Mouse (Mus musculus) liver, embryonic 12.5 days (tissue): ENCODE data around the gene Ccdc92. TPM values are rescaled to one million over a fixed set of nuclear protein-coding genes. Genes with fewer than 3 reads are reported as not detected.

Experiments used
- ATAC-seq: fragments of 200-750 bp; cut with Nextera tagmentation; 2 replicates; pipeline ENCODE4 v1.8.0; 2017; ENCODE audit warnings: moderate number of reproducible peaks, mild to moderate bottlenecking, moderate library complexity
- H3K27ac ChIP-seq: fragments of 300-500 bp; sonication (generic); 2 replicates; pipeline ENCODE4 v1.5.1; 2016; ENCODE audit warnings: mild to moderate bottlenecking
- H3K27me3 ChIP-seq: fragments of 300-500 bp; sonication (generic); replicated peaks from 2 replicates; pipeline ENCODE4 v1.6.1; 2016; ENCODE audit warnings: mild to moderate bottlenecking, moderate library complexity
- H3K36me3 ChIP-seq: fragments of 300-500 bp; sonication (generic); 2 replicates; pipeline ENCODE4 v1.6.1; 2016; ENCODE audit warnings: mild to moderate bottlenecking, moderate library complexity
- H3K4me1 ChIP-seq: fragments of 300-500 bp; sonication (generic); 2 replicates; pipeline ENCODE4 v1.6.1; 2016
- H3K4me2 ChIP-seq: fragments of 300-500 bp; sonication (generic); 2 replicates; pipeline ENCODE4 v1.6.1; 2016; ENCODE audit warnings: mild to moderate bottlenecking, moderate library complexity
- H3K4me3 ChIP-seq: fragments of 300-500 bp; sonication (generic); 2 replicates; pipeline ENCODE4 v1.5.1; 2016; ENCODE audit warnings: mild to moderate bottlenecking, moderate library complexity
- H3K9ac ChIP-seq: fragments of 300-500 bp; sonication (generic); 2 replicates; pipeline ENCODE4 v1.6.1; 2016; ENCODE audit warnings: mild to moderate bottlenecking, moderate library complexity
- H3K9me3 ChIP-seq: fragments of 300-500 bp; sonication (generic); replicated peaks from 2 replicates; pipeline ENCODE4 v1.6.1; 2016; ENCODE audit warnings: mild to moderate bottlenecking, moderate library complexity
- WGBS: fragments of 180-500 bp; shearing (Covaris S2); methylation state at CpG from one replicate; pipeline ENCODE4 v1.1.7; 2016; ENCODE audit not compliant: insufficient replicate concordance; 5-methylcytosine and 5-hydroxymethylcytosine counted together
- polyA plus RNA-seq: library from polyadenylated mRNA; unstranded; fragments of >200 nt; fragmentation: Nextera tagmentation; extraction: Ambion mirVana; gene quantifications from 2 replicates; pipeline ENCODE4 v1.2.1, GENCODE M21; 2016

The Ccdc92 gene
- polyA plus RNA-seq, 1 experiment from 2014 or later, result 1.3 TPM

DNA sequence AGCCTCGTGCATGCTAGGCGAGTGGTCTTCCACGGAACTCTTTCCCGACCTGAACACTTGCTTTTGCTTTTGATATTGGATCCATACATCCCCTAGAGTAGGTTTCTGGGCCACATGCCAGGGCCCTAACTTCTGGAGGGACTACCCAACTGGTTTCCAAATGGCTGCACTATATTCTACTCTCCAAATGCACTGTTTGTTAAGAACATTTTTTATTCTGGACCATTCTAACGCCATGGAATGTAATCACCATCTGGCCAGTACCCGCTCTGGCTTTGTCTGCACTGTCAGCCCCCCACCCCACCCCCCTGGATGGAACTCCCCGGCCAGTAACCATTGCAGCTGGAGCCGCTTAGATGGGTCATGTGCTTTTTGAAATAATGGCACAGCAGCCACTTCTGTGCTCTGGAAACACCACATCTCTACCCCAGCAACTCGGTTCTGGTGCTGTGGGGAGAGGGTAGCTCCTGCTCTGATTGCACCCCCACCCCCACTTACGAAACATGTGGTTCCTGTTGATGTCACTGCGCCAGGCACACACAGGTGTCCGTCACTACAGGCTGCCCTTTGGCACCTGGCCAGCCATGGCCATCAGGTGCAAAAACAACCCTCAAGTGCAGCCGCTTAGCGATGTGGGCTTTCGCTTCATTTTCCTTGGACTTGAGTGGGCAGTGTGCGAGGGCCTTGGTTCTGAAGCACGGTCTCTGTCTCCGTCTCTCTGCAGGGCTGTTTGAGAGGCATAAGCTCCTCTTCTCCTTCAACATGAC lies 39.9 kb downstream of the Ccdc92 start:
- H3K27me3 ChIP-seq, result 0 out of 2 replicates have a peak, but pooled peaks cover 7% of the 10 kb centered on the region
- WGBS, result 71% methylated on average over 18 of the region's 18 CpGs
- no peak for ATAC-seq

DNA sequence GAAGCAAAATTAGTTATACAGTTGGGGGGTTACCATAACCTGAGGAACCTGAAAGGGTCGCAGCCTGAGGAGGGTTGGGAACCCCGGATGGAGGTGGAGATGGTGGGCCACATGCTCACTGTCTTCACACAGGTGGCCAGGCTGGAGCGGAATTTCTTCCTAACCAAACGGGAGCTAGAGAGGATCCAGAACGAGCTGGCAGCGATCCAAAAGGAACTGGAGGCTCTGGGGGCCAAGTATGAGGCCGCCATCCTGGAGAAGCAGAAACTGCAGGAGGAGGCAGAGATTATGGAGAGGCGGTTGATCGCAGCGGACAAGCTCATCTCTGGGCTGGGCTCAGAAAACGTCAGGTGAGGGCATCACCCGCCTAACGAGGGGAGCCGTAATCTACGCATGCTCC lies 45.2 kb downstream of the Ccdc92 start:
- WGBS, result 69% methylated on average over 15 of the region's 15 CpGs
- H3K4me1 ChIP-seq, result no peaks in the 10 kb centered on the region
- 0 out of 2 replicates have a peak, but pooled peaks cover 5% of the 10 kb centered on the region for H3K27me3 ChIP-seq
- no peak overlapping the region for H3K4me3 ChIP-seq
- H3K27ac ChIP-seq, result no peak overlapping the region
- no peak overlapping the region for H3K4me2 ChIP-seq
- no peaks in the 10 kb centered on the region for H3K9me3 ChIP-seq
- no peaks in the 10 kb centered on the region for H3K36me3 ChIP-seq
- no peak for ATAC-seq
- no peak overlapping the region for H3K9ac ChIP-seq

More for the DNA sequence above, 39.9 kb downstream of the Ccdc92 start:
- Histone ChIP-seq H3K9me3 (no peaks in the 10 kb centered on the region), H3K36me3 (no peaks in the 10 kb centered on the region), H3K4me1 (no peaks in the 10 kb centered on the region), H3K9ac (no peak overlapping the region), H3K4me2 (no peak overlapping the region), H3K4me3 (no peak overlapping the region), H3K27ac (no peak overlapping the region)

DNA sequence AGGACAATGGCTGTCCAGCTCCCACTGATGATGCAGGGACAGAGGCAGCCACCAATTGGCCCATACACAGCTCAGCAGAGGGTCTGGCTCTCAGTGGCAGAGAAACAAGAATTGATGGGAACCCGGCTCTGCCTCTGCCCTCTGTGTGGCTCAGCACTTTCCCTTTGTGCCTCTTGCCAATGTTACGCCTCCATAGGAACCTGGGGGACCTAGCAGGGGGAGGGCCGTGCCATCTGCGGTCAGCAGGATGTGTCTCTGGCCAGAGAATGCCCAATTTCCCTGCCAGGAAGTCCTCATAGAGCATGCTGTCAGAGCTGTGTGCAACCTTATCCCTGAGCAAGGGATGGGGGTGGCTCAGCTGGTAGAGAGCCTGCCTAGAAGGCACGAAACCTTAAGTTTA lies 47.4 kb downstream of the Ccdc92 start:
- WGBS, result 47% methylated on average over 5 of the region's 5 CpGs
- H3K9me3 ChIP-seq, result no peaks in the 10 kb centered on the region
- H3K9ac ChIP-seq, result no peak overlapping the region
- no peaks in the 10 kb centered on the region for H3K4me1 ChIP-seq
- peaks cover 5% of the 10 kb centered on the region; the same call in 1 of the 2 replicates for H3K27me3 ChIP-seq
- H3K36me3 ChIP-seq, result no peaks in the 10 kb centered on the region
- no peak overlapping the region for H3K4me2 ChIP-seq
- no peak overlapping the region for H3K4me3 ChIP-seq
- H3K27ac ChIP-seq, result no peak overlapping the region
- ATAC-seq, result no peak

DNA sequence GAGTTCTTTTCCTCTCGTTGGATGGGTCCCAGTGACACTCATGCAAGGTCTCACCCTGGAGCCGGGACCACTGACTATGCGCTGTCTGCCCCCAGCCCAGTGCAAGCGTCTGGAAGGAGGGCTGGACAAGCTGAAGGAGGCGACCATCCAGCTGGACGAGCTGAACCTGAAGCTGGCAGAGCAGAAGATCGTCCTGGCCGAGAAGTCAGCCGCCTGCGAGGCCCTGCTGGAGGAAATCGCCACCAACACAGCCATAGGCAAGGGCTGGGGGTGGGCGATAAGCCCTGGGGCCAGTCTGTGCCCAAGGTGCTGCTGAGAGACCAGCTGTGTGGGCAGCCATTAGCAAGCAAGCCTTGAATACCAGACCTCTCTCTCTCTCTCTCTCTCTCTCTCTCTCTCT lies 49.8 kb downstream of the Ccdc92 start:
- no peaks in the 10 kb centered on the region for H3K4me1 ChIP-seq
- H3K9ac ChIP-seq, result no peak overlapping the region
- no peaks in the 10 kb centered on the region for H3K9me3 ChIP-seq
- H3K27me3 ChIP-seq, result peaks cover 2% of the 10 kb centered on the region; the same call in 1 of the 2 replicates
- no peak overlapping the region for H3K4me2 ChIP-seq
- WGBS, result 66% methylated on average over 12 of the region's 12 CpGs
- H3K36me3 ChIP-seq, result no peaks in the 10 kb centered on the region
- no peak overlapping the region for H3K27ac ChIP-seq
- ATAC-seq, result no peak
- no peak overlapping the region for H3K4me3 ChIP-seq

DNA sequence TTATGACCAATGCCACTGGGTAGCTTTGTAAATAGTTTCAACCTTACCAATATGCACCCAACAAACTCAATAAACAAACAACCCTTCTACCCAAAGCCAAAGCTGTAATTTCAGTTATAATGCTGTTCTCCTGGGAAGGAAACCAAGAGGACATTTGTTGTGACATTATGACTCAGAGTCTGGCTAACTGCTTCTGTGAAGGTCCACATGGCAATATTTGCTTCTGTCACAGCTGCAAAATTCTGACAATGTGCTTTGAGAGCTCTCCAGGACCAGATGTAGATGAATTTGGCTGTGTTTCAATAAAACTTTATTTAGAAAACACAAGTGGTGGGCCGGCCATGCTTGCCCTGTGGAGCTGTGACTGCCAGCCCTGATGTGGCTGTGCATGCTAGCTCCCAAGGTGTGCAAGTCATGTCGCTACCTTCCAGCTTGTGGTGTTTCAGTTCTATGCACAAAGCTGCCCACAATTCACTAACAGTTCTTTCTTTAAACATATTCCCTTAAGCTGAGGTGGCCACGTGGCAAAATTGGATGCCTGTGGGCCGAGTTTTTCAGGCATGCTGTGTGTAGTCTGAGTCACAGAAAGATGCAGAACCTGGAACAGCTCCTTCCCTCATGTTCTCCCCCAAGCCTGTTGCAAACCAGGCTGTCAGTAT lies 52.4 kb downstream of the Ccdc92 start:
- Histone ChIP-seq H3K9me3 (no peaks in the 10 kb centered on the region), H3K4me2 (no peak overlapping the region), H3K4me1 (no peaks in the 10 kb centered on the region), H3K27ac (no peak overlapping the region), H3K27me3 (no peaks in the 10 kb centered on the region; the same call in 1 of the 2 replicates), H3K4me3 (no peak overlapping the region), H3K9ac (no peak overlapping the region), H3K36me3 (no peaks in the 10 kb centered on the region)
- 56% methylated on average over 4 of the region's 4 CpGs for WGBS
- ATAC-seq, result no peak

DNA sequence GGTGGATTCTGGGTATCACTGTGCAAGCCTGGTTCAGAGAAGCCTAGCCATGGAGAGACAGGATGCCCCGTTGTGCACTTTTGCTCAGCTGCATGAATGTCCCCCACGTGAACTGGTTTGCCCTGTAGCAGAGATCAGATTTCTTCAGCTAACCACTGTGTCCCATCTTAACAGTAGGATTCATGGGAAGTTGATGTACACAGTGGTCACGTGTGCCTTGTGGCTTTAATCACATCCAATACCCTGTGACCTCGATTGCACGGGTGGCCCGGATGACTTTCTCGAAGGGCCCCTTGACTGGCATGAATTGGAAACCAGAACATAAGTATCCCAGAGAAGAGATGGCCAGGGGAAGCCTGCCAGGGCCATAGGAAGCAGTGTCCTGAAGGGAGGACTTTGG lies 70.1 kb downstream of the Ccdc92 start:
- Histone ChIP-seq H3K9me3 (no peaks in the 10 kb centered on the region), H3K27ac (no peak overlapping the region), H3K4me1 (no peaks in the 10 kb centered on the region), H3K36me3 (no peaks in the 10 kb centered on the region), H3K4me2 (no peak overlapping the region), H3K9ac (no peak overlapping the region), H3K27me3 (no peaks in the 10 kb centered on the region), H3K4me3 (no peak overlapping the region)
- ATAC-seq, result no peak
- WGBS, result 74% methylated on average over 7 of the region's 7 CpGs

DNA sequence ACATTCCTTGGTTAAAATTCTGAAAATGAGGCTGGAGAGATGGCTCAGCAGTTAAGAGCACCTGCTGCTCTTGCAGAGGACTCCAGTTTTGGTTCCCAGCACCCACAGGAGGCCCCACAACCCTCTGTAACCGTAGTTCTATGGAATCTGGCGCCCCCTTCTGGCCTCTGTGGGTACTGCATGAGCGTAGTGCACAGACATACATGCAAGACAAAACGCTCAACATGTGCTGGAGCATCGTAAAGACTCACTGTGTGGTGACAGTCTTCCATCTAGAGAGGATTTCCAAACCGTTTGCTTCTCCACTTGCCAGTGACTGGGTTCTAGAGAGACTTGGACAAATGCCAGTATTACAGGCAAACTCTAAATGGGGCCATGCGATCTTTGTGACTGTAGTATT lies 76.6 kb downstream of the Ccdc92 start:
- H3K4me3 ChIP-seq, result no peak overlapping the region
- no peaks in the 10 kb centered on the region for H3K27me3 ChIP-seq
- no peaks in the 10 kb centered on the region for H3K4me1 ChIP-seq
- ATAC-seq, result no peak
- WGBS, result 70% methylated on average over 7 of the region's 7 CpGs
- no peak overlapping the region for H3K4me2 ChIP-seq
- H3K36me3 ChIP-seq, result no peaks in the 10 kb centered on the region
- H3K9ac ChIP-seq, result no peak overlapping the region
- H3K27ac ChIP-seq, result no peak overlapping the region
- peaks cover 13% of the 10 kb centered on the region; the same call in 1 of the 2 replicates for H3K9me3 ChIP-seq

Other genes starting within 250 kb of the Ccdc92 start
- 21.2 and 25.5 TPM in 2 replicates for gene Atp6v0a2, start 233.8 kb downstream of the Ccdc92 start, polyA plus RNA-seq
- gene Dnah10, start 137.3 kb downstream of the Ccdc92 start, polyA plus RNA-seq, result 0.01 TPM in 2 replicates
- 21.3 and 22.6 TPM in 2 replicates for gene Zfp664, start 267 bp upstream of the Ccdc92 start, polyA plus RNA-seq
- 0.45 and 0.69 TPM in 2 replicates for gene Rflna, start 140.8 kb upstream of the Ccdc92 start, polyA plus RNA-seq